Mouse (Mus musculus) thymus, adult 2 months (tissue): ENCODE data around the gene Hormad1.
"Not testable (repeated sequence)": the region's sequence is repeated elsewhere in the genome, so short reads cannot be mapped to it uniquely, and the experiment has no call there.

Experiments used
- CTCF ChIP-seq: fragments of 200-500 bp; IDR thresholded peaks from 2 replicates; pipeline ENCODE4 v1.5.1; 2012; ENCODE audit warnings: mild to moderate bottlenecking, control low read depth, low read length, moderate library complexity, borderline replicate concordance; ENCODE audit not compliant: control insufficient read depth, poor library complexity, insufficient read depth; ENCODE audit errors: extremely low read depth
- POLR2A ChIP-seq: fragments of 200-500 bp; IDR thresholded peaks from 2 replicates; pipeline ENCODE4 v1.6.1; 2012; ENCODE audit warnings: mild to moderate bottlenecking, low read length, control low read depth, moderate library complexity; ENCODE audit not compliant: control insufficient read depth, poor library complexity, insufficient read depth; ENCODE audit errors: extremely low read depth

DNA sequence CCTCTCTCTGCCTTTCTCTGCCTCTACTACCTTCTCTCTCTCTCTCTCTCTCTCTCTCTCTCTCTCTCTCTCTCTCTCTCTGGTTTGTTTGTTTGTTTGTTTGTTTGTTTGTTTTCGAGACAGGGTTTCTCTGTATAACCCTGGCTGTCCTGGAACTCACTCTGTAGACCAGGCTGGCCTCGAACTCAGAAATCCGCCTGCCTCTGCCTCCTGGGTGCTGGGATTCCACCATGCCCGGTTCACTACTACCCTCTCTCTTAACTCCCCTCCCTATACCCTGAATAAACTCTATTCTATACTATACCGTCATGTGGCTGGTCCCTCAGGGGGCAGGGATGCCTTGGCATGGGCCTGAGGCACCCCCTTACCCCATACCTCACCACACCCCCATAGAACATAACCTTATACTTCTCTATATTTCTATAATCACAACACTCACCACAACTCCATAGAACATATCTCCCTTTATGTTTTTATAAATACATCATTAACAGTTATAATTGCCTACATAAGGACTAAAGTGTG, 64.6 kb downstream of the Hormad1 start:
- TF ChIP-seq POLR2A, CTCF: not testable (repeated sequence)
